Mouse (Mus musculus) frontal cortex, adult (tissue): ENCODE data around the gene Rcsd1.

Source experiments
- ATAC-seq: cut with Nextera tagmentation; 2 replicates; pipeline ENCODE4 v1.9.2; 2017; ENCODE audit warnings: mild to moderate bottlenecking, moderate library complexity, mixed read lengths; ENCODE audit not compliant: low TSS enrichment

Rcsd1 gene

GRCm38 (mm10) chr1:165629975-165630374 is 79.6 kb downstream of the Rcsd1 start:
- no peak for ATAC-seq

- no peak for ATAC-seq
These were observed 81.0 kb downstream of the Rcsd1 start for GRCm38 (mm10) chr1:165628603-165629002.

- ATAC-seq = no peak
These were observed 83.7 kb downstream of the Rcsd1 start for GRCm38 (mm10) chr1:165625896-165626295.

- ATAC-seq = no peak
These were observed 84.5 kb downstream of the Rcsd1 start for GRCm38 (mm10) chr1:165625058-165625457.

- peak; percentile 74 for ATAC-seq
These were observed 91.3 kb downstream of the Rcsd1 start for GRCm38 (mm10) chr1:165618201-165618624.

GRCm38 (mm10) chr1:165617166-165617891 is 92.2 kb downstream of the Rcsd1 start:
- ATAC-seq = no peak

GRCm38 (mm10) chr1:165616652-165617051 is 92.9 kb downstream of the Rcsd1 start:
- ATAC-seq = no peak

GRCm38 (mm10) chr1:165614793-165615192 is 94.8 kb downstream of the Rcsd1 start:
- no peak for ATAC-seq

GRCm38 (mm10) chr1:165613926-165614325 is 95.6 kb downstream of the Rcsd1 start:
- no peak for ATAC-seq

GRCm38 (mm10) chr1:165612714-165613113 is 96.8 kb downstream of the Rcsd1 start:
- ATAC-seq = no peak

- ATAC-seq = peak; percentile 69
These were observed 99.1 kb downstream of the Rcsd1 start for GRCm38 (mm10) chr1:165610321-165610999.

GRCm38 (mm10) chr1:165609495-165610320 is 99.8 kb downstream of the Rcsd1 start:
- ATAC-seq = no peak

- ATAC-seq = no peak
These were observed 100.7 kb downstream of the Rcsd1 start for GRCm38 (mm10) chr1:165608904-165609303.

- ATAC-seq = peak; percentile 67
These were observed 103.8 kb downstream of the Rcsd1 start for GRCm38 (mm10) chr1:165605774-165606173.

- ATAC-seq = no peak
These were observed 104.4 kb downstream of the Rcsd1 start for GRCm38 (mm10) chr1:165605108-165605507.

GRCm38 (mm10) chr1:165604203-165604602 is 105.4 kb downstream of the Rcsd1 start:
- no peak for ATAC-seq

- ATAC-seq = no peak
These were observed 106.3 kb downstream of the Rcsd1 start for GRCm38 (mm10) chr1:165603218-165603617.

- ATAC-seq = no peak
These were observed 107.7 kb downstream of the Rcsd1 start for GRCm38 (mm10) chr1:165601775-165602280.
